Mouse (Mus musculus): ENCODE results near the gene Pla1a. TPM values are rescaled to one million over a fixed set of nuclear protein-coding genes. Genes with fewer than 3 reads are reported as not detected.

Pla1a gene
- polyA plus RNA-seq, 1 experiment, result 1.5 TPM

GRCm38 (mm10) chr16:38439190-38439589 is 6.2 kb upstream of the Pla1a start:
- Histone ChIP-seq H3K27ac (ENCODE audit: control insufficient read depth, insufficient read depth, low read depth, low read length, poor library complexity) (no peak overlapping the region), H3K4me3 (replicated peaks; ENCODE audit: control insufficient read depth, low read depth, low read length) (no peak overlapping the region), H3K4me1 (ENCODE audit: control insufficient read depth, insufficient read depth, low read length) (no peaks in the 10 kb centered on the region)
- TF ChIP-seq POLR2A (IDR thresholded peaks at IDR 0.05; ENCODE audit: borderline replicate concordance, control insufficient read depth, low read depth, low read length), result no peak
- WGBS, result 80% methylated on average over 1 of the region's 1 CpGs

DNA sequence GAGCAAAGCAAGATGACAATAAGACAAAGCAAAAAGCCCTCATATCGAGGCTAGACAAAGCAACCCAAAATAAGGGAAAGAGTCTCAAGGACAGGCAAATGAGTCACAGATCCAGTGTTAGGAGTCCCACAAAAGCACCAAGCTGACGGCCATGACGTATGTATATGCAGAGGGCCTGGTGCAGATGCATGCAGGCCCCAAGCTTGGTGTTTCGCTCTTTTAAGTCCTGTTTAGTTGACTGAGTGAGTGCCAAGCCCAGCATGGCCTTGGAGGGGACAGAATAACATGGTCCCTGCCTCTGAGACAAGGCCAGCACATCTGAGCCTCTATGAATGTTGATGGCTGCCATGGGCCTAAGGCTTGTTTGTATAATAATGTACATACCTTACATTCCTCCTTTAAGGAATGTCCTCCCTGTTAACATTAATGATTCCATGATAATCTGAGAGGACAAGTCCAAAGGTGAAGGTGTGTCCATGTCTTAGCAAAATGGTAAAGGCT is 1.4 kb upstream of the Pla1a start:
- 82% methylated on average over 4 of the region's 4 CpGs for WGBS
- TF ChIP-seq POLR2A (IDR thresholded peaks at IDR 0.05; ENCODE audit: borderline replicate concordance, control insufficient read depth, low read depth, low read length), result no peak
- TF ChIP-seq CTCF (IDR thresholded peaks at IDR 0.05; ENCODE audit: control insufficient read depth, insufficient read depth, low read length), result no peak

DNA sequence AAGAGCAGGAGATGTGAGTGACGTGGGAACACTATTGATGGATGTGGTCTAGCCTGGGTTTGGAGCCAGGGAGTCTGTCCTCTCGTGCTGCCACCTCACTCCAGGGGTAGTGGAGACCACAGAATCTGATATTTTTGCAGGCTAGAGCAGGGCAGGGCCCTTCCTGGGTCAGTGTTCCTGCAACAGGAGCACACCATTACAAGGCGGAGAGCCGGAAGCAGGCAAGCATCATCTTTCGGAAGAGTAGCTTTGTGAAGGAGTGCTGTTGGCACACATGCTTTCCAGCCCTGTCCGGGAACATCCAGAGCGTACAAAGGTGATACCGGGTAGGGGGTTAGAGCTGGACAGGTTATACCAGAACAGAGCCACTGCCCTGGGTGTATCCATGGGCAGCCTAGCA is 569 bp upstream of the Pla1a start:
- 86% methylated on average over 8 of the region's 8 CpGs for WGBS
- Histone ChIP-seq H3K4me1 (ENCODE audit: control insufficient read depth, insufficient read depth, low read length) (peaks cover 2% of the 10 kb centered on the region; the same call in 1 of the 2 replicates), H3K27ac (ENCODE audit: control insufficient read depth, insufficient read depth, low read depth, low read length, poor library complexity) (no peak overlapping the region), H3K4me3 (replicated peaks; ENCODE audit: control insufficient read depth, low read depth, low read length) (no peak overlapping the region)
- TF ChIP-seq CTCF (IDR thresholded peaks at IDR 0.05; ENCODE audit: control insufficient read depth, insufficient read depth, low read length) (no peak), POLR2A (IDR thresholded peaks at IDR 0.05; ENCODE audit: borderline replicate concordance, control insufficient read depth, low read depth, low read length) (no peak)

More for the DNA sequence above, 1.4 kb upstream of the Pla1a start:
- H3K4me3 ChIP-seq (replicated peaks; ENCODE audit: control insufficient read depth, low read depth, low read length), result no peak overlapping the region
- peaks cover 2% of the 10 kb centered on the region; the same call in 1 of the 2 replicates for H3K4me1 ChIP-seq (ENCODE audit: control insufficient read depth, insufficient read depth, low read length)
- H3K27ac ChIP-seq (ENCODE audit: control insufficient read depth, insufficient read depth, low read depth, low read length, poor library complexity), result no peak overlapping the region

GRCm38 (mm10) chr16:38431446-38432185 is 1.3 kb downstream of the Pla1a start:
- no peak overlapping the region for H3K4me3 ChIP-seq (replicated peaks; ENCODE audit: control insufficient read depth, low read depth, low read length)
- H3K27ac ChIP-seq (ENCODE audit: control insufficient read depth, insufficient read depth, low read depth, low read length, poor library complexity), result no peak overlapping the region
- WGBS, result 63% methylated on average over 13 of the region's 13 CpGs
- peaks cover 2% of the 10 kb centered on the region; the same call in 1 of the 2 replicates for H3K4me1 ChIP-seq (ENCODE audit: control insufficient read depth, insufficient read depth, low read length)
- TF ChIP-seq CTCF (IDR thresholded peaks at IDR 0.05; ENCODE audit: control insufficient read depth, insufficient read depth, low read length) (no peak), POLR2A (IDR thresholded peaks at IDR 0.05; ENCODE audit: borderline replicate concordance, control insufficient read depth, low read depth, low read length) (no peak)

GRCm38 (mm10) chr16:38425799-38426198 is 7.1 kb downstream of the Pla1a start:
- WGBS, result 84% methylated on average over 1 of the region's 1 CpGs
- Histone ChIP-seq H3K27ac (ENCODE audit: control insufficient read depth, insufficient read depth, low read depth, low read length, poor library complexity) (no peak overlapping the region), H3K4me3 (replicated peaks; ENCODE audit: control insufficient read depth, low read depth, low read length) (no peak overlapping the region), H3K4me1 (ENCODE audit: control insufficient read depth, insufficient read depth, low read length) (no peaks in the 10 kb centered on the region)
- TF ChIP-seq CTCF (IDR thresholded peaks at IDR 0.05; ENCODE audit: control insufficient read depth, insufficient read depth, low read length) (no peak), POLR2A (IDR thresholded peaks at IDR 0.05; ENCODE audit: borderline replicate concordance, control insufficient read depth, low read depth, low read length) (no peak)

DNA sequence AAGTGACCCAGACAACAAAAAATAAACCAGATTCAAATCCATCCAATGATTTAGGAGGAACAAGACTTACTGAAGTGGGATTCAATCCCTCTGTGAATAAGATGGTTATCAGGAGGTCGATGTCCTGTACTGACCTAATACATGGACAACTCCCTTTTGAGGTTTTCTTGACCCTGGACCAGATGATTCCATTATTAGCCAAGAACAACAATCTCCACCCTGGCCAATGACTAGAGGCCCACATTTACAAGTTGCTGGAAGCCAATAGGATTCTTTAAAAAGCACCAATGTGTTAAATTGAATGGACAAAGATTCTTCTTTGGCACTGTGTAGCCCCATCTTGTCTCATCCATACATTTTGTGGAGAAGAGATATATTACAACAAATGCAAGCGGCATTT is 7.6 kb downstream of the Pla1a start:
- no peak for TF ChIP-seq CTCF (IDR thresholded peaks at IDR 0.05; ENCODE audit: control insufficient read depth, insufficient read depth, low read length)
- no peak for TF ChIP-seq POLR2A (IDR thresholded peaks at IDR 0.05; ENCODE audit: borderline replicate concordance, control insufficient read depth, low read depth, low read length)
- Histone ChIP-seq H3K4me1 (ENCODE audit: control insufficient read depth, insufficient read depth, low read length) (no peaks in the 10 kb centered on the region), H3K27ac (ENCODE audit: control insufficient read depth, insufficient read depth, low read depth, low read length, poor library complexity) (no peak overlapping the region), H3K4me3 (replicated peaks; ENCODE audit: control insufficient read depth, low read depth, low read length) (no peak overlapping the region)
- WGBS, result 75% methylated on average over 2 of the region's 2 CpGs

DNA sequence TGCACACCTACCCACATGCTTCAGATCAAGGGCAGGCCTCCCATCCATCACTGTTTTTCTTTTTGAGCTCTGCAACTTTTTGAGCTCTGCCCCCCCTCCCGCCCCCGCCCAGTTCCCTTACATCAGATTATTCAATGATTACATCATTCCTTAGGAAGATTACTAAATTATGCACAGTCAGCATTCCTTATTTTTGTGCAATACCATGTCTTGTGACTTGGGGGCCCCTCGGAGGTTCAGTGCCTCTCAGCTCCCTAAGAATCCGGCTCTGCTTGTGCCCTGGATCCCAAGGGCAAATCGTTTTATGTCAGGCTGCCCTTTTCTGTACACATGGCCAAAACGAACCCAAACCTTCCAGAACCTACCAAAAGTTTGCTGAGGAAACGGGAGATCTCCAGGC is 18.0 kb downstream of the Pla1a start:
- H3K4me1 ChIP-seq (ENCODE audit: control insufficient read depth, insufficient read depth, low read length), result peaks cover 1% of the 10 kb centered on the region; the same call in 1 of the 2 replicates
- TF ChIP-seq CTCF (IDR thresholded peaks at IDR 0.05; ENCODE audit: control insufficient read depth, insufficient read depth, low read length) (no peak), POLR2A (IDR thresholded peaks at IDR 0.05; ENCODE audit: borderline replicate concordance, control insufficient read depth, low read depth, low read length) (no peak)
- no peak overlapping the region for H3K27ac ChIP-seq (ENCODE audit: control insufficient read depth, insufficient read depth, low read depth, low read length, poor library complexity)
- 54% methylated on average over 7 of the region's 7 CpGs for WGBS
- no peak overlapping the region for H3K4me3 ChIP-seq (replicated peaks; ENCODE audit: control insufficient read depth, low read depth, low read length)

- H3K4me1 ChIP-seq (ENCODE audit: control insufficient read depth, insufficient read depth, low read length), result no peaks in the 10 kb centered on the region; the same call in 1 of the 2 replicates
- WGBS, result 96% methylated on average over 8 of the region's 8 CpGs
- no peak overlapping the region for H3K27ac ChIP-seq (ENCODE audit: control insufficient read depth, insufficient read depth, low read depth, low read length, poor library complexity)
- TF ChIP-seq CTCF (IDR thresholded peaks at IDR 0.05; ENCODE audit: control insufficient read depth, insufficient read depth, low read length) (no peak), POLR2A (IDR thresholded peaks at IDR 0.05; ENCODE audit: borderline replicate concordance, control insufficient read depth, low read depth, low read length) (no peak)
- H3K4me3 ChIP-seq (replicated peaks; ENCODE audit: control insufficient read depth, low read depth, low read length), result no peak overlapping the region
These were observed 24.5 kb downstream of the Pla1a start for GRCm38 (mm10) chr16:38408416-38408815.
